Mouse (Mus musculus) bone marrow macrophage, adult 2 months (primary cell): ENCODE data around the gene Slc35f4.

Experiments
- CTCF ChIP-seq: IDR thresholded peaks from 2 replicates; pipeline ENCODE4 v1.5.1; 2012; ENCODE audit warnings: low read depth, mild to moderate bottlenecking, low read length, moderate library complexity
- POLR2A ChIP-seq: IDR thresholded peaks from 2 replicates; pipeline ENCODE4 v1.6.1; 2012; ENCODE audit warnings: mild to moderate bottlenecking, low read depth, low read length, borderline replicate concordance

GRCm38 (mm10) chr14:49392482-49392881 lies 133.4 kb downstream of the Slc35f4 start:
- no peak for TF ChIP-seq POLR2A
- no peak for TF ChIP-seq CTCF
